Mouse (Mus musculus) erythroblast, embryonic 14.5 days (primary cell): ENCODE results near the gene Mettl23. TPM values are rescaled to one million over a fixed set of nuclear protein-coding genes. Genes with fewer than 3 reads are reported as not detected.
A peak's percentile ranks its signal among the peaks of the same experiment; 100 is the strongest.

ENCODE experiments used
- H3K27me3 ChIP-seq: 2 replicates; pipeline ENCODE4 v1.6.1; 2012; ENCODE audit warnings: inconsistent platforms; ENCODE audit not compliant: control insufficient read depth
- H3K36me3 ChIP-seq: 2 replicates; pipeline ENCODE4 v1.6.1; 2012; ENCODE audit warnings: mild to moderate bottlenecking, inconsistent platforms; ENCODE audit not compliant: control insufficient read depth
- H3K4me1 ChIP-seq: 2 replicates; pipeline ENCODE4 v1.6.1; 2012; ENCODE audit warnings: inconsistent platforms; ENCODE audit not compliant: control insufficient read depth
- H3K4me3 ChIP-seq: replicated peaks from 2 replicates; pipeline ENCODE3; 2012; ENCODE audit warnings: moderate library complexity, mild to moderate bottlenecking, inconsistent platforms
- H3K9me3 ChIP-seq: 2 replicates; pipeline ENCODE4 v1.6.1; 2012; ENCODE audit warnings: low read length, inconsistent platforms, mixed read lengths; ENCODE audit not compliant: control insufficient read depth
- GATA1 ChIP-seq: IDR thresholded peaks from 2 replicates; pipeline ENCODE4 v1.6.1; 2012; ENCODE audit warnings: low read length, inconsistent platforms, mixed read lengths
- TAL1 ChIP-seq: IDR thresholded peaks from 3 replicates; pipeline ENCODE4 v1.6.1; 2012; ENCODE audit warnings: low read length, inconsistent platforms, mixed read lengths
- polyA plus RNA-seq: library from polyadenylated mRNA; stranded (reverse); fragments of >175 nt; gene quantifications from 2 replicates; pipeline ENCODE4 v1.2.3, GENCODE M21; 2012

The Mettl23 gene
- polyA plus RNA-seq, 1 experiment = 3.4 TPM

GRCm38 (mm10) chr11:116825230-116825629 is 17.8 kb upstream of the Mettl23 start:
- no peaks in the 10 kb centered on the region for H3K36me3 ChIP-seq
- peaks cover 37% of the 10 kb centered on the region for H3K27me3 ChIP-seq
- peaks cover 12% of the 10 kb centered on the region for H3K4me1 ChIP-seq
- TF ChIP-seq TAL1 = no peak
- TF ChIP-seq GATA1 = no peak
- H3K4me3 ChIP-seq = no peak overlapping the region
- no peaks in the 10 kb centered on the region for H3K9me3 ChIP-seq

GRCm38 (mm10) chr11:116826550-116827504 is 16.3 kb upstream of the Mettl23 start:
- TF ChIP-seq TAL1 (no peak), GATA1 (no peak)
- Histone ChIP-seq H3K9me3 (no peaks in the 10 kb centered on the region), H3K4me1 (peaks cover 12% of the 10 kb centered on the region), H3K27me3 (peaks cover 37% of the 10 kb centered on the region), H3K36me3 (no peaks in the 10 kb centered on the region), H3K4me3 (peak overlapping the region; percentile 55)

DNA sequence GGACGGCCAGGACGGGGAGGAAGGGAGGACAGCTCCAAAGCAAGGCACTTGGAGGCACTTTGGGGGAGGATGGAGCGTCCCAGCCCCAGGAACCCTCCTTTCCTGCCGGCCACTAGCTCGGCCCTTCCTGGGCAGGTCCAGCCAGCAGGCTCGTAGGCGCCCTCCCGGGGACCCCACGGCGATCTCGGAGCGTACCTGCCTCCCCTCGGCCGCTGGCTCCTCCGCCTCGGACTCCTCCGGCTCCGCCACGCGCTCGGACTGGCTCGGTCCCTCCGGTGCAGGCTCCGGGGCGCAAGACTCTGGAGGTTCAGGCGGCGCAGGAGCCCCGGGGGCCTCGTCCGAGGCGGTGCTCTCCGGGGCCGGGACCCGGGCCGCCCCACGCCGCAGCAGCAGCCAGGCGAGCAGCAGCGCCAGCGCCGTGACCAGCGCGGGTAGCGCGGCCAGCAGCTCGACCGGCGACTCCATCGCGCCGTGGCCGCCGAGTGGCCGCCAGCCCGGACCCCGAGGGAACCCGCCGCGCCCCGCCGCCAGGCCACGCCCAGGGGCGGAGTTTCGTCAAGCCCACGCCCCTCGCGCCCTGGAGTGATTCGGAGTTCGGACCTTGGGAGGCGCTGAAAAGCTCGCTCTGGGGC is 15.4 kb upstream of the Mettl23 start, which contains the start of gene Mxra7:
Gene Mxra7 (minus strand): TSS at position 513 of the 632 bp plus-strand sequence.
- no peaks in the 10 kb centered on the region for H3K36me3 ChIP-seq
- peaks cover 37% of the 10 kb centered on the region for H3K27me3 ChIP-seq
- no peaks in the 10 kb centered on the region for H3K9me3 ChIP-seq
- TF ChIP-seq GATA1 (no peak), TAL1 (no peak)
- peak within 1 kb of the TSS; percentile 55 for H3K4me3 ChIP-seq
- peaks cover 12% of the 10 kb centered on the region for H3K4me1 ChIP-seq

DNA sequence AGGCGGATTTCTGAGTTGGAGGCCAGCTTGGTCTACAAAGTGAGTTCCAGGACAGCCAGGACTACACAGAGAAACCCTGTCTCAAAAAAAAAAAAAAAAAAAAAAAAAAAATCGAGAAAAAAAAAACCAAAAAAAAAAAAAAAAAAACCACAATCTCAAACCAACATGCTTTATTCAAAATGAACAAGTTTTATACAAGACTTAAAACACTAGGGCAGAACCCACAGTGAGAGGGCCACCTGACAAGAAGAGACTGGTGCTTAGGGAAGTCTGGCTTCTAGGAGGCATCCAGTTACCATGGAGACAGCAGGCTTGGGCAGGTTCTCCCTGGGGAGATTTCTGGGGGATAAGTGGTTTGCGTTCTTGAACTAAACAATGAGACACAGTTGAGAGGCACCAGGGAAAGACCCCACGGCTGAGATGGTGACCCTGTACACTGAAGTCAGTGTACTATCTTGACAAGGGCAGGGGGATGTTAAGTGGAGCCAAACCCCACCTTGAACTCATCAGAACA is 10.8 kb upstream of the Mettl23 start:
- H3K27me3 ChIP-seq = peaks cover 21% of the 10 kb centered on the region
- no peaks in the 10 kb centered on the region for H3K9me3 ChIP-seq
- TF ChIP-seq TAL1 (no peak), GATA1 (no peak)
- H3K4me3 ChIP-seq = no peak overlapping the region
- H3K36me3 ChIP-seq = peaks cover 40% of the 10 kb centered on the region
- peaks cover 18% of the 10 kb centered on the region for H3K4me1 ChIP-seq

GRCm38 (mm10) chr11:116834954-116835353 is 8.1 kb upstream of the Mettl23 start:
- TF ChIP-seq GATA1 = no peak
- no peak for TF ChIP-seq TAL1
- Histone ChIP-seq H3K27me3 (no peaks in the 10 kb centered on the region), H3K4me3 (no peak overlapping the region), H3K9me3 (no peaks in the 10 kb centered on the region), H3K36me3 (peaks cover 67% of the 10 kb centered on the region), H3K4me1 (peaks cover 16% of the 10 kb centered on the region)

DNA sequence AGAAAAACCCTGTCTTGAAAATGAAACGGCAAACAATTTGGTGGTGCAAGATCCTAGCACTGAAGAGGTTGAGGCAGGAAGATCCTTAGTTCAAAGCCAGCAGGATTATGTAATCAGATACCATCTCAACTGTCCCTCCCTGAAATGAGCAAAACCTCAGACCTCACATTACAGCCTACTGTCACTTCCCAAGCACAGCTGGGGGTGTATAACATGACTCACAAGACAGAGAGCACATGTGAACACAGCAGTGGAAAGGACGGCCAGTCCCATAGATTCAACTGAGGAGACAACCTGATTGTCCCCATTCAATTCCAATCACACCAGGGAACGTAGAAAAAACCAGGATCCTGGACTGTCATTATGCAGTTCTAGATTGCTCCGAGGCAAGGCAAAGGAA is 6.8 kb upstream of the Mettl23 start:
- TF ChIP-seq TAL1 = no peak
- TF ChIP-seq GATA1 = no peak
- Histone ChIP-seq H3K4me1 (peaks cover 30% of the 10 kb centered on the region), H3K4me3 (no peak overlapping the region), H3K36me3 (peaks cover 80% of the 10 kb centered on the region), H3K27me3 (no peaks in the 10 kb centered on the region), H3K9me3 (no peaks in the 10 kb centered on the region)

GRCm38 (mm10) chr11:116837441-116837840 is 5.6 kb upstream of the Mettl23 start:
- Histone ChIP-seq H3K36me3 (peaks cover 83% of the 10 kb centered on the region), H3K4me1 (peaks cover 40% of the 10 kb centered on the region), H3K9me3 (no peaks in the 10 kb centered on the region), H3K4me3 (no peak overlapping the region), H3K27me3 (no peaks in the 10 kb centered on the region)
- TF ChIP-seq GATA1 = no peak
- TF ChIP-seq TAL1 = no peak

GRCm38 (mm10) chr11:116838936-116839335 is 4.1 kb upstream of the Mettl23 start:
- no peak overlapping the region for H3K4me3 ChIP-seq
- H3K36me3 ChIP-seq = peaks cover 76% of the 10 kb centered on the region
- no peak for TF ChIP-seq TAL1
- TF ChIP-seq GATA1 = no peak
- H3K4me1 ChIP-seq = peaks cover 46% of the 10 kb centered on the region
- H3K9me3 ChIP-seq = no peaks in the 10 kb centered on the region
- no peaks in the 10 kb centered on the region for H3K27me3 ChIP-seq

GRCm38 (mm10) chr11:116839601-116840000 is 3.5 kb upstream of the Mettl23 start:
- H3K36me3 ChIP-seq = peaks cover 69% of the 10 kb centered on the region
- H3K9me3 ChIP-seq = no peaks in the 10 kb centered on the region
- no peak for TF ChIP-seq TAL1
- no peak for TF ChIP-seq GATA1
- peaks cover 53% of the 10 kb centered on the region for H3K4me1 ChIP-seq
- peak overlapping the region; percentile 19 for H3K4me3 ChIP-seq
- no peaks in the 10 kb centered on the region for H3K27me3 ChIP-seq
